Mouse (Mus musculus) hindbrain, postnatal 0 days (tissue): Measurements from ENCODE around the gene Elmod3. TPM values are rescaled to one million over a fixed set of nuclear protein-coding genes. Genes with fewer than 3 reads are reported as not detected.

Experiments used
- ATAC-seq: fragments of 200-750 bp; cut with Nextera tagmentation; 2 replicates; pipeline ENCODE4 v1.8.0; 2017; ENCODE audit warnings: mild to moderate bottlenecking, moderate TSS enrichment, moderate library complexity
- DNase-seq: peaks from one replicate; pipeline ENCODE4 v3.0.0-alpha.2; 2015; ENCODE audit warnings: low spot score
- H3K27ac ChIP-seq: fragments of 300-500 bp; sonication (generic); 2 replicates; pipeline ENCODE4 v1.5.1; 2014; ENCODE audit warnings: mild to moderate bottlenecking
- H3K27me3 ChIP-seq: fragments of 300-500 bp; sonication (generic); 2 replicates; pipeline ENCODE4 v1.6.1; 2014; ENCODE audit warnings: low read length, mixed read lengths; ENCODE audit not compliant: insufficient read depth
- H3K36me3 ChIP-seq: fragments of 300-500 bp; sonication (generic); 2 replicates; pipeline ENCODE4 v1.6.1; 2014; ENCODE audit warnings: low read length, mixed read lengths; ENCODE audit not compliant: insufficient read depth
- H3K4me1 ChIP-seq: fragments of 300-500 bp; sonication (generic); 2 replicates; pipeline ENCODE4 v1.6.1; 2014; ENCODE audit warnings: antibody characterized with exemption, low read length, mixed read lengths; ENCODE audit not compliant: insufficient read depth
- H3K4me2 ChIP-seq: fragments of 300-500 bp; sonication (generic); 2 replicates; pipeline ENCODE4 v1.6.1; 2014; ENCODE audit warnings: low read depth, mild to moderate bottlenecking, low read length, moderate library complexity, mixed read lengths
- H3K4me3 ChIP-seq: fragments of 300-500 bp; sonication (generic); 2 replicates; pipeline ENCODE4 v1.5.1; 2014; ENCODE audit warnings: low read length
- H3K9ac ChIP-seq: fragments of 300-500 bp; sonication (generic); replicated peaks from 2 replicates; pipeline ENCODE4 v1.6.1; 2014; ENCODE audit warnings: mild to moderate bottlenecking, low read length, moderate library complexity, mixed read lengths
- H3K9me3 ChIP-seq: fragments of 300-500 bp; sonication (generic); 2 replicates; pipeline ENCODE4 v1.6.1; 2016; ENCODE audit warnings: low read length, mixed read lengths
- CTCF ChIP-seq: IDR thresholded peaks from 2 replicates; pipeline ENCODE4 v1.5.1; 2016; ENCODE audit warnings: antibody characterized with exemption, control low read depth, low read depth
- WGBS: fragments of 180-500 bp; shearing (Covaris S2); extraction: QIAGEN DNeasy Blood & Tissue Kit; methylation state at CpG from one replicate; pipeline ENCODE4 v1.1.7; 2014; 5-methylcytosine and 5-hydroxymethylcytosine counted together
- polyA plus RNA-seq: library from polyadenylated mRNA; unstranded; fragments of >200 nt; fragmentation: Nextera tagmentation; extraction: Ambion mirVana; gene quantifications from 2 replicates; pipeline ENCODE4 v1.2.1, GENCODE M21; 2015
- total RNA-seq: library from RNA; depleted of rRNA; stranded (reverse); fragments of >200 nt; gene quantifications from 2 replicates; pipeline ENCODE4 v1.2.3, GENCODE M21; 2014

Gene Elmod3
- total and polyA plus RNA-seq, 2 experiments from 2014 or later, result 16.2 to 23.8 TPM

DNA sequence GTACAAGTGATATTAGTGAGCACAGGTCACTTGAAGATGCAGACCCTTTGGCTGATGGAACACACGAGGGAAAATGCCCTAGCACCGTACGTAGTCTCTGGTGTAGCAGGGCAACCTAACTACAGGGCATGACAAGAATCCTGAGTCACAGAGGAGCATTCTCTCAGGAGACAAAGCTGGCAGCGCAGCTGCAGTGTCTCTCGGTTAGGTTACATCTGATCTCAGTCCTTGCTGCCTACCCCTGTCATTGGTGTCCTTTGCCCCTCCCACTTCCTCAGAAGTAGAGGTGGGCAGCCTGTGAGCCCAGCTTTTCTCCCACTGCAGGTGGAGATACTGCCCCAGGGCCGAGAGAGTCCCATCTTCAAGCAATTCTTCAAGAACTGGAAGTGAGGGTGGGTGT, 35.7 kb downstream of the Elmod3 start:
- Histone ChIP-seq H3K36me3 (no peaks in the 10 kb centered on the region), H3K4me1 (no peaks in the 10 kb centered on the region), H3K9me3 (no peaks in the 10 kb centered on the region), H3K27ac (no peak overlapping the region), H3K27me3 (no peaks in the 10 kb centered on the region), H3K4me3 (no peak overlapping the region), H3K9ac (no peak overlapping the region), H3K4me2 (no peak overlapping the region)
- ATAC-seq (no peak), DNase-seq (no peak)
- TF ChIP-seq CTCF, result no peak
- WGBS, result 40% methylated on average over 6 of the region's 6 CpGs

DNA sequence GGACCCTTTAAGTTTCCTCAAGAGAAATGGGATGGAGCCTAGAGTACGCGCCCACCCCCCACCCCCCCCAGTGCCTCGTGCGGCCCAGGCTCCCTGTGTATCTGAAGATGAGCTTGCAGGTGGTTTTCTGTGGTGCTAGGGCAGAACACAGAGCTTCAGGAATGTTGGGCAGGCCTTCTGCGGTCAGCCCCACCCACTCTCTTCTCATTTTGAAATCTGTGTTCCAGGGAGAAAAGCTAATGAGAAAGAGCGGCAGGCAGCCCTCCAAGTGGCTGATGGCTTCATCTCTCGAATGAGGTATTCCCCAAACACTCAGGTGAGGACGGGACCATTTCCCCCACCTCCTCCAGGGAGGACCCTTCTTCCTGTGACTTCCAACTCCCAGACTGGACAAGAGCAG, 37.4 kb downstream of the Elmod3 start:
- Histone ChIP-seq H3K4me1 (no peaks in the 10 kb centered on the region), H3K27me3 (no peaks in the 10 kb centered on the region), H3K9me3 (no peaks in the 10 kb centered on the region), H3K4me3 (no peak overlapping the region), H3K36me3 (no peaks in the 10 kb centered on the region), H3K9ac (no peak overlapping the region), H3K4me2 (no peak overlapping the region), H3K27ac (no peak overlapping the region)
- no peak for TF ChIP-seq CTCF
- 74% methylated on average over 8 of the region's 8 CpGs for WGBS
- DNase-seq (no peak), ATAC-seq (no peak)

DNA sequence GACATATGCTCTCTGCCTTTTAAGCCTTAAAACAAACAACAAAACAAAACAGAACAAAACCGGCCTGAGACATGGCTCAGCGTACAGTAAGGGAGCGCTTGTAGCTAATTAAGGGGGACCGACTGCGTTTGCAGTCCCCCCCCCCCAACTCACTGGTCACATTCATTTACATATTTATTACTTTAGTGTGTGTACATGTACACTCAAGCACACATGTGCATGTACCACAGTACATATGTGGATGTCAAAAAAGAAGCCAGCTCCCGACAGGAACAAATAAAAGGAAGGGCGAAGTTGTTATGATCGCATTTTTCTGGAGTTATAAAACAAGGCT, 45.2 kb downstream of the Elmod3 start:
- H3K27ac ChIP-seq, result peak overlapping the region; percentile 69; the same call in 1 of the 2 replicates
- no peaks in the 10 kb centered on the region for H3K27me3 ChIP-seq
- TF ChIP-seq CTCF, result no peak
- no peaks in the 10 kb centered on the region for H3K36me3 ChIP-seq
- peak overlapping the region; percentile 42; the same call in 1 of the 2 replicates for H3K9ac ChIP-seq
- H3K4me3 ChIP-seq, result peak overlapping the region; percentile 36
- WGBS, result 12% methylated on average over 8 of the region's 8 CpGs
- H3K9me3 ChIP-seq, result no peaks in the 10 kb centered on the region
- DNase-seq (no peak), ATAC-seq (no peak)
- H3K4me2 ChIP-seq, result peak overlapping the region; percentile 74
- H3K4me1 ChIP-seq, result peaks cover 11% of the 10 kb centered on the region

DNA sequence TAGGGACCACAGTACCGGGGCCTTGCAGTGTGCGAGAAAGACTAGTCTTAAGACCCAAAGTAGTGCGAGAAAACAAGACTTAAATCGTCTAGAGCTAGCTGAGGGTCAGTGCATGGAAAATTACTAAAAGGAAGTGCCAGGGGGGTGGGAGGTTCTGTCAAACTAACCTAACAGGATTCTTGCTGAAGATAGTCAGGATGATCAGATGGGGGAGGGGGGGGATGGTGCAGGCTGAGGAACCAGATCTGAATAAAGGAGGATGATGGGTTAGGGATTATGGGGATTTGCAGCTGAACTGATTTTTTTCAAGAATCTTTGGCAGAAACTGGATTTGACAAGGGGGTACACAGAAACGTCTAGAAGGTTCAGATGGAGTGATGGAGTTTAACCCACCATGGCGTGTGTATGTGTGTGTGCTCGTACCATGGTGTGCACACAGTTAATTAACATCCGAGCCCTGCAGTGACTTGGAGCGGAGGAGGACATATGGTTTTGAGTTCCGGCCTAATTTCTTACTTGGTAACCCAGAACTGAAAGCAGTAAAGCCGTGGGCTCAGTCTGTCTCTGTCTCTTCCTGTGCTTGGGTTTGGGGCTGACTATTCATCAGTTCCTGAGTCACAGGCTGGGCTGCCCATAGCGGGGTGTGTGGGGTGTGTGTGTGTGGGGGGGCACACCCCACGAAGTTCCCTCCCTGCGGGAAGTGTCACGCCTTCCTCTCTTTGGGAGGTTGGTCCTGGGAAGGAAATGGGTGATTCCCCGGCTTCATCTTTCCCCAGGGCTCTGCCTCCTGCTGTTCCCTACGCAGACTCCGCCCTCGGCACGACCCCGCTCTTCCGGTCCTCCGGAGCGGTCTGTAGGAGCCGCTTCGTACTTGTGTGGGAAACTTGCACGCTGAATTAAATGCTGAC, 45.8 kb downstream of the Elmod3 start:
- no peaks in the 10 kb centered on the region for H3K9me3 ChIP-seq
- TF ChIP-seq CTCF, result no peak; the same call in 1 of the 2 replicates
- no peaks in the 10 kb centered on the region for H3K36me3 ChIP-seq
- peak overlapping the region; percentile 74 for H3K4me2 ChIP-seq
- H3K27me3 ChIP-seq, result no peaks in the 10 kb centered on the region
- peak overlapping the region; percentile 42; the same call in 1 of the 2 replicates for H3K9ac ChIP-seq
- peak; percentile 73 for DNase-seq
- peak overlapping the region; percentile 69 for H3K27ac ChIP-seq
- peak; percentile 85 for ATAC-seq
- H3K4me1 ChIP-seq, result peaks cover 11% of the 10 kb centered on the region
- WGBS, result 14% methylated on average over 27 of the region's 27 CpGs
- peak overlapping the region; percentile 36 for H3K4me3 ChIP-seq

DNA sequence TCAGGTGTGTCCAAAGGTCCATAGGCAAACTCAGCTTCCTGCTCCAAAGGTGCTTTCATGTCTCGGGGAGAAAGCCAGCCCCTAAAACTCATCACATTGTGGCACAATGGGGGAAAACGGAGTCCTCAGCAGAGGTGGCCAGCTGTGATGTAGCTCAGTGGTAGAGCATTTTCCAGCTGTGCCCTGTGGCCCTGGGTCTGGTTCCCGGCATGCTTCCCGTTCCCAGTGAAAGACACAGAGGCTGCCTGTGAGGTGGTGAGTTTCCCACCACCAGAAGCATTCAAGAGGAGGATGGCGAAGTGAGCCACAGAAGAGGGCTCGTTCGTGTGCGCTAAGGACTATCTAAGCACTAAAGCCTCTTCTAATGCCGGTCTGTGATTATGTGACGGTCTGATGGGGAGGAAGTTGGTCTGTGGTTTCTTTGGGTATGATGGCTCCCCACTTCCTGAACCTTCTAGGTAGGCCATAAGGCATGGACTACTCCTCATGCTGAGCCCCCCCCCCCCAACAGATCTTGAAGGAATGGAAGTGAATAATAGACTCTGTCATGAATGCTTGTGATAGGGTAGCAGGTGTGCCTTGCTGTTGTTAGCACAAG, 47.6 kb downstream of the Elmod3 start:
- H3K9me3 ChIP-seq, result no peaks in the 10 kb centered on the region
- H3K4me1 ChIP-seq, result peaks cover 11% of the 10 kb centered on the region
- H3K27ac ChIP-seq, result no peak overlapping the region
- no peak overlapping the region for H3K4me3 ChIP-seq
- H3K36me3 ChIP-seq, result no peaks in the 10 kb centered on the region
- H3K4me2 ChIP-seq, result no peak overlapping the region
- no peak for TF ChIP-seq CTCF
- DNase-seq, result no peak
- no peak overlapping the region for H3K9ac ChIP-seq
- no peak for ATAC-seq
- 86% methylated on average over 10 of the region's 10 CpGs for WGBS
- H3K27me3 ChIP-seq, result no peaks in the 10 kb centered on the region

DNA sequence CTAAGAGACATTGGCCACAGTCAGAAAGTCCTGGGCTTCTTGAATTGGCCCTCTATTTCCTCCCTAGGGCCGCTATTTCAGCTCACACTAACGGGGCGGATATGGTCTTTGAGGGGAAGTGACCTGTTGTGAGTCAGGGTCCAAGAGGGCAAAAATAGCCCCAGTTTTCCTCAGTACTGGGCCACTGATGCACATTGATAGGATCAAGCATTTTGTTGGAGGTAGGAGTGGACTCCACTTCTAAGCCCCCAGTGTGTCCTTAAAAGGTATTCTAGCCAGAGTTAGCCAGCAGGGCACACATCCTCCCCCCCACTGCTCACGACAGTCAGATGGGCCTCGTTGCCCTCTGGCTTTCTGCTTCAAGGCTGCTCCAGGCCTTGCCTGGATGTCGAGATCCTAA, 48.2 kb downstream of the Elmod3 start:
- Histone ChIP-seq H3K9me3 (no peaks in the 10 kb centered on the region), H3K4me1 (peaks cover 11% of the 10 kb centered on the region), H3K4me3 (no peak overlapping the region), H3K9ac (no peak overlapping the region), H3K36me3 (no peaks in the 10 kb centered on the region), H3K27me3 (no peaks in the 10 kb centered on the region), H3K4me2 (no peak overlapping the region), H3K27ac (no peak overlapping the region)
- no peak for ATAC-seq
- DNase-seq, result no peak
- 70% methylated on average over 6 of the region's 6 CpGs for WGBS
- no peak for TF ChIP-seq CTCF

DNA sequence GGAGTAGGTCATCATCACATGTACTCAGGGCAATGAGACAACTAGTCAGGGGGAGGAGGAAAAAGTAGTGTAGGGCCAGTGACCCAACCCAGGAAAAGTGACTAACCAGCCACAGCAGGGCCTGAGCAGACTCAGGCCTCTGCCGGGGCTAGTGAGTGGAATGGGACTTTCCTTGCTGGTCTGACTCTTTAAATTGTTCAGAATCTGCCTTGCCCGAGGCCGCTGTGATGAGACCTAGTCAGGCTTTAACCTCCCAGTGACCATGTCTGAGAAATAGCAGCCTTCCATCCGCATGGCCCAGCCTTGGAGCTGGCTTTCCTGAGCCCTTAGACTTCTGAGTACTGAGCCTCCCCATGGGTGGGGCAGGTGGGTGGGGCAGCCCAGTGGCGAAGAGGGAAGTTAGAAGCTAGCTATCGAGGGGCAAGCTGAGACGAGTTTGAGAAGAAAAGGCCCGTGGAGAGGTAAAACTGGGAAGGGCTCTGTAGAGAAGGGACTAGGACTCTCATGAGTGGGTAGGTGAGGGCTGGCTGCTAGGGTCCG, 49.1 kb downstream of the Elmod3 start:
- Histone ChIP-seq H3K36me3 (no peaks in the 10 kb centered on the region), H3K4me2 (no peak overlapping the region), H3K4me3 (no peak overlapping the region), H3K9me3 (no peaks in the 10 kb centered on the region), H3K27ac (no peak overlapping the region), H3K27me3 (no peaks in the 10 kb centered on the region), H3K4me1 (peaks cover 11% of the 10 kb centered on the region), H3K9ac (no peak overlapping the region)
- WGBS, result 78% methylated on average over 9 of the region's 9 CpGs
- TF ChIP-seq CTCF, result no peak
- DNase-seq, result no peak
- ATAC-seq, result no peak
